Mouse (Mus musculus) left cerebral cortex, adult 8-10 months (tissue): ENCODE results near the gene Plpp7. TPM values are rescaled to one million over a fixed set of nuclear protein-coding genes. Genes with fewer than 3 reads are reported as not detected.

ENCODE experiments used
- DNase-seq, 2 experiments: peaks; one replicate each; pipeline ENCODE4 v3.0.0; 2022; ENCODE audit warnings: low spot score in 2 of 2
- total RNA-seq, 4 experiments: library from RNA; stranded (reverse); gene quantifications; 2 replicates each; pipeline ENCODE4 v1.2.4; 2022

The Plpp7 gene
- total RNA-seq, 4 experiments from 2014 or later, result 26.8 to 31.7 (median 28.8) TPM

- DNase-seq, result peak; percentile 97 to 98
Measured at GRCm38 (mm10) chr2:32137667-32138266, 42.4 kb downstream of the Plpp7 start.

- no peak for DNase-seq
Measured at GRCm38 (mm10) chr2:32139377-32139776, 44.0 kb downstream of the Plpp7 start.

GRCm38 (mm10) chr2:32140498-32140934 is 45.2 kb downstream of the Plpp7 start:
- no peak for DNase-seq

GRCm38 (mm10) chr2:32141602-32142001 is 46.3 kb downstream of the Plpp7 start:
- DNase-seq, result no peak

- DNase-seq, result no peak
Measured at GRCm38 (mm10) chr2:32142368-32142767, 47.0 kb downstream of the Plpp7 start.

- no peak for DNase-seq
Measured at GRCm38 (mm10) chr2:32144633-32145032, 49.3 kb downstream of the Plpp7 start.

GRCm38 (mm10) chr2:32146617-32147162 is 51.4 kb downstream of the Plpp7 start:
- no peak for DNase-seq

GRCm38 (mm10) chr2:32150135-32150534 is 54.8 kb downstream of the Plpp7 start:
- DNase-seq, result no peak

- no peak for DNase-seq
Measured at GRCm38 (mm10) chr2:32150562-32150923, 55.2 kb downstream of the Plpp7 start.

GRCm38 (mm10) chr2:32150924-32151659 is 55.8 kb downstream of the Plpp7 start, which contains the start of gene Prrc2b:
Gene Prrc2b (plus strand): TSS chr2:32151082.
- no peak for DNase-seq

- DNase-seq, result no peak
Measured at GRCm38 (mm10) chr2:32151660-32152366, 56.5 kb downstream of the Plpp7 start.

GRCm38 (mm10) chr2:32152367-32153034 is 57.2 kb downstream of the Plpp7 start:
- DNase-seq, result no peak

GRCm38 (mm10) chr2:32153041-32153790 is 57.9 kb downstream of the Plpp7 start:
- DNase-seq, result no peak

GRCm38 (mm10) chr2:32153791-32154119 is 58.4 kb downstream of the Plpp7 start:
- DNase-seq, result no peak

- no peak for DNase-seq
Measured at GRCm38 (mm10) chr2:32154334-32154997, 59.1 kb downstream of the Plpp7 start.

GRCm38 (mm10) chr2:32154998-32155541 is 59.7 kb downstream of the Plpp7 start:
- DNase-seq, result no peak

- DNase-seq, result no peak
Measured at GRCm38 (mm10) chr2:32155614-32156013, 60.3 kb downstream of the Plpp7 start.

- no peak for DNase-seq
Measured at GRCm38 (mm10) chr2:32156645-32157044, 61.3 kb downstream of the Plpp7 start.

- no peak for DNase-seq
Measured at GRCm38 (mm10) chr2:32157328-32157727, 62.0 kb downstream of the Plpp7 start.

- DNase-seq, result no peak
Measured at GRCm38 (mm10) chr2:32158616-32159239, 63.4 kb downstream of the Plpp7 start.
